9 mouse cellular contexts compared by ENCODE assay signal in the genomic region with DNA sequence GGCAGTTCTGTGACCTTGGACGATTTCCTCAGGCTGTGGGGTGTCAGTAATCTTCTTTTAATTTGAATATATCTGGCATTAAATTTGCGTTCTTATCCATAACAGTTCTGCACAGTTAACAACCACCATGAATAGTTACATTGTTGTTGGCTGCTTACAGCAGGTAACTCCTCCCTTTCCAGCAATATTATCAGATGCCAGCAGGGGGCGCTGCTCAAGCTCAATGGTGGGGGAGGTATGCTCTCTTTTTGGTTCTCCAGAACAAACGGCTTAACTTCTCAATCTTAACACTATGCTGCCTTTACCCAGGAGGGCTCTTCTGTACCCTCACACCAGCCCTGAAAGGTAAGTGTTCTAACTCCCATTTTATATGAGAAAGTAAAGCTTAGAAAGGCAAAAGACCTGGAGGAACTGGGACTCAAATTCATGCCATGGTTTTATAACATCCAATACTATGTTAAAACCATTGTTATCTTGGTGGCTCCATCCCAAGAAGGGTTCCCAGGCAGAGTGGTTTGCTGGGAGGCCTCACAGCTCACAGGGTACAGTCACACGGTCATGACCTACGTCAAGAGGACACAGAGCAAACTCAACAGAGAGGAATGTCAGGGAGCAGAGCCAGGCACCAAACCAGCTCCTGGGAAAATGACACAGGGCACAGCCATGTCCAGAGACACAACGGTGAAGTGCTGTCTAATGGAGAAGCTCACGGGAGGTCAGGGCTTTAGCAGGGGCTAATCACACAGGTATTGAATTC. TPM values are rescaled to one million over a fixed set of nuclear protein-coding genes. Genes with fewer than 3 reads are reported as not detected.
A peak's percentile ranks its signal among the peaks of the same experiment; 100 is the strongest.
DNase-seq lines count a peak whose midpoint lies in the region; ATAC-seq and TF ChIP-seq lines count a peak whose summit lies in the region.
"Had no signal": no experiment of that assay in that cellular context is flagged by ENCODE, and none has a peak within 500 bp of the region (broad histone marks: within the 10 kb centered on the region; RNA-seq: fewer than 3 reads in every experiment).

No protein-coding gene starts in this region.

- no peak for ATAC-seq in intestine, embryonic 14.5 days (replicated peaks; ENCODE audit: low FRiP score, low TSS enrichment, low read depth)
- no peak for ATAC-seq in limb, embryonic 14.5 days (ENCODE audit: low FRiP score, low read depth)
- no peak for ATAC-seq in stomach, embryonic 16.5 days (ENCODE audit: insufficient read depth, low FRiP score)

- peak; percentile 56 for DNase-seq in gastrocnemius, adult 18-20 months (ENCODE audit: low spot score)
- DNase-seq in gastrocnemius, postnatal 25 days: no peak
- DNase-seq in cerebellum, postnatal 36 days: peak; percentile 22 to 25
- peak; percentile 76 for DNase-seq in gastrocnemius, postnatal 10 days
- DNase-seq in intestine, embryonic 14.5 days (ENCODE audit: low spot score): peak; percentile 86
- peak; percentile 55 for DNase-seq in limb, embryonic 14.5 days (ENCODE audit: low spot score)
- DNase-seq in naive thymus-derived CD4-positive, alpha-beta T cell, adult 2 months (ENCODE audit: low read depth): peak; percentile 57

- H3K27me3 ChIP-seq in intestine, embryonic 14.5 days (replicated peaks; ENCODE audit: control insufficient read depth, insufficient read depth, low read length): peaks cover 25% of the 10 kb centered on the region
- H3K27me3 ChIP-seq in limb, embryonic 14.5 days (ENCODE audit: control insufficient read depth, insufficient read depth, low read length): peaks cover 26% of the 10 kb centered on the region
- peaks cover 20% of the 10 kb centered on the region for H3K27me3 ChIP-seq in stomach, embryonic 16.5 days (ENCODE audit: control insufficient read depth, insufficient read depth, low read length)

- peak overlapping the region; percentile 64 for H3K4me2 ChIP-seq in intestine, embryonic 14.5 days (ENCODE audit: low read length)
- peak overlapping the region; percentile 57 for H3K4me2 ChIP-seq in limb, embryonic 14.5 days (replicated peaks; ENCODE audit: low read depth, low read length, severe bottlenecking)
- H3K4me2 ChIP-seq in stomach, embryonic 16.5 days (ENCODE audit: low read depth, low read length): peak overlapping the region; percentile 68

- H3K36me3 ChIP-seq in intestine, embryonic 14.5 days (ENCODE audit: control insufficient read depth, insufficient read depth, low read length): no peaks in the 10 kb centered on the region
- H3K36me3 ChIP-seq in limb, embryonic 14.5 days (ENCODE audit: control insufficient read depth, insufficient read depth, low read length): no peaks in the 10 kb centered on the region
- H3K36me3 ChIP-seq in stomach, embryonic 16.5 days (ENCODE audit: control insufficient read depth, insufficient read depth, low read length): no peaks in the 10 kb centered on the region

- no peak overlapping the region for H3K4me3 ChIP-seq in intestine, embryonic 14.5 days (ENCODE audit: low read depth, low read length)
- no peak overlapping the region for H3K4me3 ChIP-seq in limb, embryonic 14.5 days (replicated peaks; ENCODE audit: low read length)
- H3K4me3 ChIP-seq in stomach, embryonic 16.5 days (replicated peaks; ENCODE audit: low read length): no peak overlapping the region

- TF ChIP-seq POLR2A in limb, embryonic 14.5 days (IDR thresholded peaks at IDR 0.05; ENCODE audit: borderline replicate concordance, extremely low read depth, insufficient read depth, insufficient read length): no peak

- 43% methylated on average over 8 of the region's 8 CpGs for WGBS in intestine, embryonic 14.5 days
- WGBS in limb, embryonic 14.5 days: 42% methylated on average over 8 of the region's 8 CpGs
- WGBS in stomach, embryonic 16.5 days: 43% methylated on average over 8 of the region's 8 CpGs

- no peak overlapping the region for H3K9ac ChIP-seq in intestine, embryonic 14.5 days (ENCODE audit: low read length)
- H3K9ac ChIP-seq in limb, embryonic 14.5 days (ENCODE audit: low read depth, low read length, severe bottlenecking): no peak overlapping the region
- no peak overlapping the region for H3K9ac ChIP-seq in stomach, embryonic 16.5 days (ENCODE audit: low read length)

- H3K9me3 ChIP-seq in intestine, embryonic 14.5 days (ENCODE audit: control insufficient read depth, low read length): no peaks in the 10 kb centered on the region
- H3K9me3 ChIP-seq in limb, embryonic 14.5 days (ENCODE audit: control insufficient read depth, low read length): no peaks in the 10 kb centered on the region
- H3K9me3 ChIP-seq in stomach, embryonic 16.5 days (replicated peaks; ENCODE audit: control insufficient read depth, low read length): no peaks in the 10 kb centered on the region

- H3K4me1 ChIP-seq in intestine, embryonic 14.5 days (replicated peaks; ENCODE audit: control insufficient read depth, insufficient read depth, low read length): peaks cover 15% of the 10 kb centered on the region
- H3K4me1 ChIP-seq in limb, embryonic 14.5 days (ENCODE audit: control insufficient read depth, insufficient read depth, low read length): peaks cover 16% of the 10 kb centered on the region
- peaks cover 14% of the 10 kb centered on the region for H3K4me1 ChIP-seq in stomach, embryonic 16.5 days (ENCODE audit: control insufficient read depth, insufficient read depth, low read length)

- H3K27ac ChIP-seq in intestine, embryonic 14.5 days (ENCODE audit: low read depth): peak overlapping the region; percentile 59; the same call in 1 of the 2 replicates
- H3K27ac ChIP-seq in limb, embryonic 14.5 days (replicated peaks; ENCODE audit: low read depth, low read length): no peak overlapping the region
- no peak overlapping the region for H3K27ac ChIP-seq in stomach, embryonic 16.5 days (ENCODE audit: low read length)

RNA-seq across cellular contexts. Expression of gene Igfbpl1, which starts 6.5 kb away (rescaled TPM):
- total RNA-seq in gastrocnemius, adult 18-20 months (2021): not detected
- total RNA-seq in gastrocnemius, postnatal 25 days (2021): not detected
- under 1 TPM in 1 of 2 experiments, not detected in 1; 0.11 TPM for total RNA-seq in gastrocnemius, postnatal 10 days (2021)
- 0.67 and 1.3 TPM in 2 replicates for polyA plus RNA-seq in intestine, embryonic 14.5 days (2014; fragmentation: Nextera tagmentation; extraction: Ambion mirVana)
- polyA plus RNA-seq in limb, embryonic 14.5 days (2012; rRNA removed): 0.87 and 1.6 TPM in 2 replicates
- polyA plus RNA-seq in limb, embryonic 14.5 days (2014; fragmentation: Nextera tagmentation; extraction: Ambion mirVana): 0.08 TPM in 1 of 2 replicates, not detected in the other
- polyA plus RNA-seq in stomach, embryonic 16.5 days (2015; fragmentation: Nextera tagmentation; extraction: Ambion mirVana): 0.40 and 0.46 TPM in 2 replicates
- total RNA-seq: neutrophil, adult 5-6 weeks had no signal

RNA-seq across cellular contexts. Expression of gene Aldh1b1, which starts 21.4 kb away (rescaled TPM):
- under 1 TPM; 0.50 to 0.64 TPM for total RNA-seq in gastrocnemius, adult 18-20 months (2021)
- total RNA-seq in gastrocnemius, postnatal 25 days (2021): under 1 TPM; 0.51 to 0.77 TPM
- total RNA-seq in gastrocnemius, postnatal 10 days (2021): 1 to 10 TPM; 1.8 to 2.5 TPM
- polyA plus RNA-seq in intestine, embryonic 14.5 days (2014; fragmentation: Nextera tagmentation; extraction: Ambion mirVana): 96.9 and 115 TPM in 2 replicates
- polyA plus RNA-seq in limb, embryonic 14.5 days (2012; rRNA removed): 1.3 and 3.1 TPM in 2 replicates
- 0.83 and 1.0 TPM in 2 replicates for polyA plus RNA-seq in limb, embryonic 14.5 days (2014; fragmentation: Nextera tagmentation; extraction: Ambion mirVana)
- 77.6 and 95.3 TPM in 2 replicates for polyA plus RNA-seq in stomach, embryonic 16.5 days (2015; fragmentation: Nextera tagmentation; extraction: Ambion mirVana)

RNA-seq across cellular contexts. Expression of gene Stra6l, which starts 28.2 kb away (rescaled TPM):
- not detected for total RNA-seq in gastrocnemius, adult 18-20 months (2021)
- not detected for total RNA-seq in gastrocnemius, postnatal 25 days (2021)
- total RNA-seq in gastrocnemius, postnatal 10 days (2021): under 1 TPM in 1 of 2 experiments, not detected in 1; 0.14 TPM
- 6.9 and 8.7 TPM in 2 replicates for polyA plus RNA-seq in intestine, embryonic 14.5 days (2014; fragmentation: Nextera tagmentation; extraction: Ambion mirVana)
- polyA plus RNA-seq in limb, embryonic 14.5 days (2012; rRNA removed): 2.1 and 2.5 TPM in 2 replicates
- polyA plus RNA-seq in limb, embryonic 14.5 days (2014; fragmentation: Nextera tagmentation; extraction: Ambion mirVana): 0.81 and 1.2 TPM in 2 replicates
- 0.99 and 1.3 TPM in 2 replicates for polyA plus RNA-seq in stomach, embryonic 16.5 days (2015; fragmentation: Nextera tagmentation; extraction: Ambion mirVana)
- total RNA-seq: neutrophil, adult 5-6 weeks had no signal
